Mouse (Mus musculus) heart, adult 2 months (tissue): ENCODE results near the gene Dscam. TPM values are rescaled to one million over a fixed set of nuclear protein-coding genes. Genes with fewer than 3 reads are reported as not detected.
A peak's percentile ranks its signal among the peaks of the same experiment; 100 is the strongest.

Experiments used
- DNase-seq, 2 experiments: peaks; one replicate each; pipeline ENCODE4 v3.0.0; 2021
- H3K27ac ChIP-seq: fragments of 200-600 bp; 2 replicates; pipeline ENCODE4 v1.8.1; 2022
- H3K27me3 ChIP-seq: fragments of 200-500 bp; 2 replicates; pipeline ENCODE4 v1.6.1; 2012; ENCODE audit warnings: mild to moderate bottlenecking, low read length, inconsistent platforms, mixed read lengths; ENCODE audit not compliant: control insufficient read depth, insufficient read depth
- H3K36me3 ChIP-seq: fragments of 200-500 bp; 2 replicates; pipeline ENCODE4 v1.6.1; 2012; ENCODE audit warnings: low read length, inconsistent platforms; ENCODE audit not compliant: control insufficient read depth, insufficient read depth
- H3K4me1 ChIP-seq: fragments of 200-500 bp; 2 replicates; pipeline ENCODE4 v1.6.1; 2011; ENCODE audit warnings: low read length; ENCODE audit not compliant: control insufficient read depth, insufficient read depth
- H3K4me3 ChIP-seq: fragments of 200-600 bp; 2 replicates; pipeline ENCODE4 v1.8.1; 2022
- H3K79me2 ChIP-seq: fragments of 200-500 bp; replicated peaks from 2 replicates; pipeline ENCODE4 v1.6.1; 2012; ENCODE audit warnings: mild to moderate bottlenecking, inconsistent platforms, low read length, moderate library complexity, mixed read lengths; ENCODE audit not compliant: control insufficient read depth, insufficient read depth
- H3K9ac ChIP-seq: fragments of 200-500 bp; 2 replicates; pipeline ENCODE4 v1.6.1; 2012; ENCODE audit warnings: low read depth, mild to moderate bottlenecking, control low read depth, inconsistent platforms, low read length, mixed read lengths
- CTCF ChIP-seq: fragments of 200-600 bp; IDR thresholded peaks from 2 replicates; pipeline ENCODE4 v1.8.1; 2022; ENCODE audit warnings: antibody characterized with exemption, mild to moderate bottlenecking, moderate library complexity
- EP300 ChIP-seq: fragments of 200-500 bp; IDR thresholded peaks from 2 replicates; pipeline ENCODE4 v1.6.1; 2011; ENCODE audit warnings: low read depth, low read length, control low read depth; ENCODE audit not compliant: insufficient read depth
- POLR2A ChIP-seq: fragments of 200-500 bp; IDR thresholded peaks from 2 replicates; pipeline ENCODE4 v1.6.1; 2011; ENCODE audit warnings: mild to moderate bottlenecking, low read depth, low read length, control low read depth; ENCODE audit not compliant: insufficient read depth
- WGBS: fragments of 180-500 bp; shearing (Covaris S2); methylation state at CpG from one replicate; pipeline ENCODE4 v1.1.7; 2018; 5-methylcytosine and 5-hydroxymethylcytosine counted together
- intact Hi-C: fragments of 180-260 bp; cut with DNase I; formaldehyde crosslinking; loops from one replicate; pipeline ENCODE4 v1.15.1; 2025
- polyA plus RNA-seq: library from polyadenylated mRNA; depleted of rRNA; stranded (reverse); fragments of >200 nt; gene quantifications from 2 replicates; pipeline ENCODE4 v1.2.3, GENCODE M21; 2012
- total RNA-seq, 2 experiments: library from RNA; stranded (reverse); gene quantifications; 2 replicates each; pipeline ENCODE4 v1.2.3; 2021

Dscam gene
- total and polyA plus RNA-seq, 3 experiments = 0.06 TPM; not detected in 2

DNA sequence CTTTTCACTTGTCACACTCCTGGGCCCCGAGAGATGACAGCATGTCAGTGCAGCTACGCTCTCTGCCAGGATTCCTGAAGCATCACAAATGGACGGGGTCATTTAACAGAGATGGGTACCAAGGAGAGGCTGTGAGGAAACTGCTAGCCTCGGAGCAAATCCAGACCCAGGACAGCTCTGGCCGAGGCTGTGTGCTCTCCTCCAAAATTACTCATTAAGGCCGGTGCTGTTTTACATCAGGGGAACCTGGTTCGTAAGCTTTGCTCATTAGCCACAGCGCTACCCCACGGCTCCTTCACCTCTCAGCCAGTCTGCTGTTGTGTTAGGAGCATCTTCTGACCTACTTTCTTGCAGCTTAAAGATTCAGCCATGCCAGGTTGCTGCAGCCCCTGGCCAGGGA lies 449.3 kb downstream of the Dscam start:
- H3K27ac ChIP-seq = no peak overlapping the region
- H3K36me3 ChIP-seq = no peaks in the 10 kb centered on the region
- H3K4me1 ChIP-seq = no peaks in the 10 kb centered on the region
- H3K27me3 ChIP-seq = no peaks in the 10 kb centered on the region
- H3K79me2 ChIP-seq = no peaks in the 10 kb centered on the region
- H3K4me3 ChIP-seq = no peak overlapping the region
- 72% methylated on average over 9 of the region's 9 CpGs for WGBS
- TF ChIP-seq POLR2A = no peak
- no peak for DNase-seq
- no peak overlapping the region for H3K9ac ChIP-seq
- intact Hi-C loops = no loop called here

DNA sequence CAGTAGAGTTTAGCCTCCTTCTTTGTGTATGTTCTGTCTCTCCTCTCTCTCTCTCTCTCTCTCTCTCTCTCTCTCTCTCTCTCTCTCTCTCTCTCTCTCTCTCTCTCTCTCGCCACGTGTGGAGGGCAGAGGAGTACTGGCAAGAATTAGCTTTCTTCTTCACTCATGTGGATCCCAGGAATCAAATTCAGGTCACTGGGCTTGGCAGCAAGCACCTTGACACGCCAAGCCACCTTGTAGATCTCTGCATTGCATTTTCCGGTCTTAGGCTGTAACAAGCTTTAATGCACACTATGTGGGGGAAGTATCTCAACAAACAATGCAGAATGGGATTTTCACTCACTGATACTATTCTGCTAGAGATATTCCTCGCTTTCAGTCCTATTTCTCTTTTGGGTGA lies 449.9 kb downstream of the Dscam start:
- WGBS = 58% methylated on average over 5 of the region's 5 CpGs
- DNase-seq = no peak

DNA sequence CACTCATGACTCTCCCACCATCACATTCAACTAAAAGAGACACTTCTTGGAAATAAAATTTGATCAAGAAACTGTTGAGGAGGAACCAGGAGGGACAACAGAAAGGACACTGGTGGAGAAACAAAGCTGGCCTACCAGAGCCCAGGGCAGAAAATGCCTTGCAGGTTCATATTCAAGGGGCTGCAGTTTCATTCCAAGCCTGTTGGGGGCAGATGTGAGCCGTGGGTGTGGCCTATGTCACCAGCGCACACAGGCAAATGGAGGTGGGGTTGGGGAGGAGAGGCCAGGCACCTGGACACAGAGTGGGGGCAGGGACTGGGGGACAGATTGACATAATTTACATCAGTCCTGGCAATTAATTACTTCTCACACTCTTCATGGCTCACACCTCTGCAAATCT lies 452.3 kb downstream of the Dscam start:
- DNase-seq = no peak
- H3K9ac ChIP-seq = no peak overlapping the region
- H3K79me2 ChIP-seq = no peaks in the 10 kb centered on the region
- intact Hi-C loops = no loop called here
- H3K4me3 ChIP-seq = no peak overlapping the region
- no peaks in the 10 kb centered on the region for H3K4me1 ChIP-seq
- WGBS = 10% methylated on average over 2 of the region's 2 CpGs
- no peaks in the 10 kb centered on the region for H3K27me3 ChIP-seq
- H3K27ac ChIP-seq = no peak overlapping the region
- no peaks in the 10 kb centered on the region for H3K36me3 ChIP-seq
- TF ChIP-seq EP300 (no peak), POLR2A (no peak), CTCF (0 out of 2 replicates have a peak, but pooled peaks have one; percentile 10)

More for the DNA sequence above, 449.9 kb downstream of the Dscam start:
- Histone ChIP-seq H3K79me2 (no peaks in the 10 kb centered on the region), H3K27ac (no peak overlapping the region), H3K4me3 (no peak overlapping the region), H3K4me1 (no peaks in the 10 kb centered on the region), H3K27me3 (no peaks in the 10 kb centered on the region), H3K36me3 (no peaks in the 10 kb centered on the region), H3K9ac (no peak overlapping the region)
- no peak for TF ChIP-seq EP300
- no peak for TF ChIP-seq CTCF
- no peak for TF ChIP-seq POLR2A
- intact Hi-C loops = no loop called here

DNA sequence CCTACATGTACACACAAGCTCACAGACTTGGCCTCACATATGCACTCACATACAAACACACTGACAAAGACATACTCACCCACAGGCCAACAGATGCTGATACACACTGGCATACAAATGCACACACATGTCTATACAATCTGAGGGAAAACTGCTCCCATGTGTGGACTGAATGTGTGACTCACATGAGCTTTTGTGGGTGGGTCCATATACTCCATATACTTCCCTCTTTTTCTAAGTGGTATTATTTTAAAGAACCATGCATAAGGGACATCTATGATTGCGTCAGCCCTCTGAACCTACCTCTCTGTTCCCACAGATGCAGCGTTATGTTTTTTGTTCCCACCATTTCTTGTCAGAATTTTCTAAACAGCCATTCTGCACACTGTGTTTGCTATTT lies 453.9 kb downstream of the Dscam start:
- 96% methylated on average over 2 of the region's 2 CpGs for WGBS
- TF ChIP-seq POLR2A (no peak), EP300 (no peak), CTCF (no peak)
- H3K79me2 ChIP-seq = no peaks in the 10 kb centered on the region
- DNase-seq = no peak
- no peaks in the 10 kb centered on the region for H3K4me1 ChIP-seq
- H3K27me3 ChIP-seq = no peaks in the 10 kb centered on the region
- H3K9ac ChIP-seq = no peak overlapping the region
- H3K4me3 ChIP-seq = no peak overlapping the region
- no peak overlapping the region for H3K27ac ChIP-seq
- intact Hi-C loops = no loop called here
- no peaks in the 10 kb centered on the region for H3K36me3 ChIP-seq

DNA sequence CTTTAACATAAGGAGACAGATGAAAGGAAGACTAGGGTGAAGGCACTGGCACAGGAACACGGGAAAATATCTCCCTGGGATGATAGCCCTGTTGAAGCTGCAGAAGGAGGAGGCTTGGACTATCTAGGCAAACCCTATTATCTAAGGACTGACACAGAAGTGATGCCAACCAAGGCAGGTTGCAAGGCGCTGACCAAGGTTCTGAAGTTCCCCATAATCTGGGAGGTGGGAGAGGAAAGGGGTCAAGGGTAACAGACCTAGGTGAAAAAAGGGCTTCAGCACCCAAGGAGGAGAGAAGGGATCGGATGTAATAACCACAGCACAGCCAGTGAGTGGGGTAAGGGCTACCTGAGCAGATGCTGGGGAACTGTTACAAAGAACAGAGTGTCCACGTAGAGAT lies 458.6 kb downstream of the Dscam start:
- intact Hi-C loops = no loop called here
- TF ChIP-seq POLR2A (no peak), CTCF (no peak), EP300 (no peak)
- no peaks in the 10 kb centered on the region for H3K79me2 ChIP-seq
- DNase-seq = no peak
- H3K9ac ChIP-seq = no peak overlapping the region
- no peak overlapping the region for H3K27ac ChIP-seq
- no peaks in the 10 kb centered on the region for H3K36me3 ChIP-seq
- no peak overlapping the region for H3K4me3 ChIP-seq
- WGBS = 38% methylated on average over 4 of the region's 4 CpGs
- H3K4me1 ChIP-seq = no peaks in the 10 kb centered on the region
- 0 out of 2 replicates have a peak, but pooled peaks cover 2% of the 10 kb centered on the region for H3K27me3 ChIP-seq

DNA sequence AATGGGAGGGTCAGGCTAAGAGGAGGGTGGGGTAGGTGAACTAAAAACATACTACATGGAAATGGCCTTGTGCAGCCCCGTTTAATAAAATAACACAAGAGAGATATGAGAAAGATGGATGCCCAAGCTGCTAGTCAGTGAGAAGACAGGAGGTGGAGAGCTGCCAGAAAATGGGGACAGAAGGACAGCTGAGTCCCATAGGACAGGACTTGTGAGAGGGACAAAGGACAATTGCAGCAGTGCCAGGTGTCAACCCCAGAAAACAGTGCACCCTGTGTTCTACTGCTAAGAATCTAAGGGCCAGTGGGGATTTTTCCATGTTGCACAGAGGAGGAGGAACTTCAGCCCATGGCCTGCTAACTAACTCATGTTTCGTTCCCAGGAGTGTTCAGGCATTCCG lies 470.0 kb downstream of the Dscam start:
- no peak for DNase-seq
- Histone ChIP-seq H3K9ac (no peak overlapping the region), H3K4me3 (no peak overlapping the region), H3K36me3 (no peaks in the 10 kb centered on the region), H3K79me2 (no peaks in the 10 kb centered on the region), H3K4me1 (no peaks in the 10 kb centered on the region), H3K27me3 (peaks cover 2% of the 10 kb centered on the region; the same call in 1 of the 2 replicates), H3K27ac (no peak overlapping the region)
- intact Hi-C loops = no loop called here
- TF ChIP-seq EP300 (no peak), CTCF (no peak)
- 65% methylated on average over 3 of the region's 3 CpGs for WGBS
